Mouse (Mus musculus) small intestine, adult 2 months (tissue): ENCODE measurements around the gene Bmp2. TPM values are rescaled to one million over a fixed set of nuclear protein-coding genes. Genes with fewer than 3 reads are reported as not detected.

ENCODE experiments used
- H3K27ac ChIP-seq: fragments of 200-500 bp; 2 replicates; pipeline ENCODE4 v1.5.1; 2012; ENCODE audit warnings: low read depth, low read length, control low read depth, inconsistent platforms; ENCODE audit not compliant: insufficient read depth
- H3K27me3 ChIP-seq: fragments of 200-500 bp; 2 replicates; pipeline ENCODE4 v1.6.1; 2012; ENCODE audit warnings: mild to moderate bottlenecking, moderate library complexity, low read length, inconsistent platforms; ENCODE audit not compliant: control insufficient read depth, insufficient read depth
- H3K36me3 ChIP-seq: fragments of 200-500 bp; 2 replicates; pipeline ENCODE4 v1.6.1; 2012; ENCODE audit warnings: mild to moderate bottlenecking, low read length, control low read depth, inconsistent platforms; ENCODE audit not compliant: control insufficient read depth, insufficient read depth
- H3K4me1 ChIP-seq: fragments of 200-500 bp; 2 replicates; pipeline ENCODE4 v1.6.1; 2012; ENCODE audit warnings: low read length, inconsistent platforms, mixed read lengths; ENCODE audit not compliant: control insufficient read depth, insufficient read depth, insufficient read length
- H3K4me3 ChIP-seq: fragments of 200-500 bp; 2 replicates; pipeline ENCODE4 v1.5.1; 2012; ENCODE audit warnings: low read depth, mild to moderate bottlenecking, control low read depth, inconsistent platforms, low read length, moderate library complexity
- CTCF ChIP-seq: fragments of 200-500 bp; IDR thresholded peaks from 2 replicates; pipeline ENCODE4 v1.5.1; 2012; ENCODE audit warnings: low read depth, mild to moderate bottlenecking, control low read depth, inconsistent platforms, low read length, moderate library complexity, mixed read lengths; ENCODE audit not compliant: insufficient replicate concordance, insufficient read length; ENCODE audit errors: extremely low read depth
- POLR2A ChIP-seq: fragments of 200-500 bp; IDR thresholded peaks from 2 replicates; pipeline ENCODE4 v1.6.1; 2012; ENCODE audit warnings: low read depth, mild to moderate bottlenecking, control low read depth, inconsistent platforms, low read length, moderate library complexity
- WGBS: fragments of 180-500 bp; shearing (Covaris S2); methylation state at CpG from one replicate; pipeline ENCODE4 v1.1.7; 2018; 5-methylcytosine and 5-hydroxymethylcytosine counted together
- polyA plus RNA-seq: library from polyadenylated mRNA; depleted of rRNA; stranded (reverse); fragments of >200 nt; gene quantifications from 2 replicates; pipeline ENCODE4 v1.2.3, GENCODE M21; 2012

Bmp2 gene
- polyA plus RNA-seq, 1 experiment: 27.9 TPM

DNA sequence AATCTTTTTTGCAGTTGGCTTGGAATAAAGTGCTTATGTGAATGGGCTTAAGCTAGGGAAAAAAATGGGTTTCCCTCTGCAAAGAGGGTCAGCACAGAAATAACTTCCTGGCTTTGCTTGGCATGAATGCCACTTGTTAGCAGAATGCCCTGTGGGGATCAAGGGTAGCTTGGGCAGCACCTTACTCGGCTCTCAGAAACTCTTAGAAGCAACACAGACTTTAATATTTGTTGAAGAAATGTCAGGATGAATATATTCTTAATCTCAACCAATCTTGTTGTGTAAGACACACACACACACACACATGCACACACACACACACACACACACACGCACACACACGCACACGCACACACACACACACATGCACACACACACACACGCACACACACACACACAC lies 13.5 kb downstream of the Bmp2 start:
- peaks cover 17% of the 10 kb centered on the region for H3K36me3 ChIP-seq
- no peak overlapping the region for H3K4me3 ChIP-seq
- no peaks in the 10 kb centered on the region for H3K4me1 ChIP-seq
- no peaks in the 10 kb centered on the region for H3K27me3 ChIP-seq
- 88% methylated on average over 5 of the region's 5 CpGs for WGBS
- no peak for TF ChIP-seq POLR2A
- TF ChIP-seq CTCF: no peak
- H3K27ac ChIP-seq: no peak overlapping the region

- no peak overlapping the region for H3K4me3 ChIP-seq
- TF ChIP-seq CTCF (no peak), POLR2A (no peak)
- WGBS: 54% methylated on average over 14 of the region's 14 CpGs
- H3K4me1 ChIP-seq: no peaks in the 10 kb centered on the region
- H3K27me3 ChIP-seq: no peaks in the 10 kb centered on the region
- H3K36me3 ChIP-seq: peaks cover 10% of the 10 kb centered on the region
- H3K27ac ChIP-seq: no peak overlapping the region
These were observed 14.2 kb downstream of the Bmp2 start for GRCm38 (mm10) chr2:133565995-133566710.

DNA sequence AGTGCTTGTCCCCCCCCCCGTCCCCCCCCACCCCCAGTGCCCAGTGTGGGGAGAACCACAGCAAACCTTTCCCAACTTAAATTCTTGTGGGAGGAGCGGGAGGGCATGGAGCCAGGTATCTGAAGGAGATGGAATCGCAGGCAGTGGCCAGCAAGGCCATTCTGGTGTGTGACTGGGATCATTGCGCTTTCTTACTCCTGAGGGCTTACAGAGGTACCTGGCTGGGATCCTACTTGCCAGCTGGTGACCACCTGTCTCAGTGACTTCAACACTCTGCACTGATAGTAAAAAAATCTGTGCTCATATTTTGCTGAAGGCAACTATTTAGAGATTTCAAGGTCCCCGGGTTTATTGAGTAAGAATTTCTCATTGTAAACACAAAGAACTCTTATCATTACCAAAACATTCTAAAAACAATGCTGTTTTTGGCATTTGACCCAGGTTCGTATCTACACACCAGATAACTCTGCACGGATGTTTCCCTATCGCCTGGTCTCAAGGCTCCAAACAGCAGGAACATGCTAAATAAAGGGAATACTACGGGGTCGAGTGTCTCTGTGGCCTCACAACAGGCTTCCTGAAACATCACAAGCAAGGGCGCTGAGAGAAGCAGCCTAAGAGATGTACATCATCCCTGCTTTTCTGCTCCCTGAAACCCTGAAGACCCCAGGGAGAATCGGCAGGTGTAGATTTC lies 39.8 kb downstream of the Bmp2 start:
- 50% methylated on average over 12 of the region's 12 CpGs for WGBS
- Histone ChIP-seq H3K27me3 (no peaks in the 10 kb centered on the region), H3K36me3 (no peaks in the 10 kb centered on the region), H3K4me1 (no peaks in the 10 kb centered on the region), H3K27ac (no peak overlapping the region), H3K4me3 (no peak overlapping the region)
- TF ChIP-seq POLR2A (no peak), CTCF (no peak)
